Mouse (Mus musculus) C2C12 (cell line): ENCODE data around the gene Fgr. TPM values are rescaled to one million over a fixed set of nuclear protein-coding genes. Genes with fewer than 3 reads are reported as not detected.

Source experiments
- H3K27me3 ChIP-seq: one replicate; pipeline ENCODE4 v1.6.1; 2011; ENCODE audit not compliant: control insufficient read depth, insufficient read depth, insufficient read length
- H3K36me3 ChIP-seq: one replicate; pipeline ENCODE4 v1.6.1; 2011; ENCODE audit not compliant: control insufficient read depth, insufficient read depth
- H3K4me3 ChIP-seq: one replicate; pipeline ENCODE4 v1.5.1; 2011; ENCODE audit warnings: mild to moderate bottlenecking, control low read depth; ENCODE audit not compliant: poor library complexity, insufficient read depth, severe bottlenecking
- H3K79me2 ChIP-seq: one replicate; pipeline ENCODE4 v1.6.1; 2011; ENCODE audit not compliant: control insufficient read depth, insufficient read depth
- H3K79me3 ChIP-seq: one replicate; pipeline ENCODE4 v1.6.1; 2011; ENCODE audit warnings: low read depth, control low read depth
- H3ac ChIP-seq: one replicate; pipeline ENCODE3; 2011; ENCODE audit warnings: low read depth; ENCODE audit not compliant: control insufficient read depth, insufficient read length
- CEBPB ChIP-seq: IDR thresholded peaks from one replicate; pipeline ENCODE4 v1.6.1; 2011; ENCODE audit warnings: low read depth, mild to moderate bottlenecking, control low read depth, moderate library complexity
- CTCF ChIP-seq: IDR thresholded peaks from one replicate; pipeline ENCODE4 v1.5.1; 2011; ENCODE audit not compliant: control insufficient read depth, insufficient read depth, insufficient read length
- FOSL1 ChIP-seq: IDR thresholded peaks from one replicate; pipeline ENCODE4 v1.8.0; 2011; ENCODE audit warnings: mild to moderate bottlenecking, low read length; ENCODE audit not compliant: poor library complexity, insufficient read depth, severe bottlenecking
- MAX ChIP-seq: IDR thresholded peaks from one replicate; pipeline ENCODE4 v1.6.1; 2011; ENCODE audit warnings: mild to moderate bottlenecking, control low read depth
- MYOD1 ChIP-seq: IDR thresholded peaks from one replicate; pipeline ENCODE4 v1.6.1; 2011; ENCODE audit warnings: low read depth; ENCODE audit not compliant: control insufficient read depth, insufficient read length
- MYOG ChIP-seq: IDR thresholded peaks from one replicate; pipeline ENCODE4 v1.6.1; 2011; ENCODE audit not compliant: control insufficient read depth, insufficient read length; ENCODE audit errors: extremely low read depth
- USF1 ChIP-seq: IDR thresholded peaks from one replicate; pipeline ENCODE4 v1.6.1; 2011; ENCODE audit warnings: low read depth, mild to moderate bottlenecking, control low read depth, moderate library complexity
- polyA plus RNA-seq: library from polyadenylated mRNA; unstranded; fragments of >200 nt; fragmentation: generic; extraction: Trizol; gene quantifications from one replicate; pipeline ENCODE4 v1.2.1, GENCODE M21; 2012; ENCODE audit warnings: missing spikeins

Fgr gene
- polyA plus RNA-seq, 1 experiment: 0.01 TPM

- no peak for TF ChIP-seq MAX
- no peak for TF ChIP-seq MYOD1
- no peak for TF ChIP-seq FOSL1
- no peak for TF ChIP-seq CEBPB
- TF ChIP-seq CTCF: no peak
- TF ChIP-seq MYOG: no peak
- TF ChIP-seq USF1: no peak
- Histone ChIP-seq H3ac (no peak overlapping the region), H3K4me3 (no peak overlapping the region), H3K79me3 (peaks cover 73% of the 10 kb centered on the region), H3K27me3 (no peaks in the 10 kb centered on the region), H3K36me3 (peaks cover 17% of the 10 kb centered on the region), H3K79me2 (peaks cover 99% of the 10 kb centered on the region)
Measured at GRCm38 (mm10) chr4:133022954-133023635, 49.2 kb downstream of the Fgr start.

- TF ChIP-seq MAX (no peak), MYOD1 (no peak), MYOG (no peak), CEBPB (no peak), USF1 (no peak), CTCF (no peak), FOSL1 (no peak)
- Histone ChIP-seq H3K4me3 (no peak overlapping the region), H3ac (no peak overlapping the region)
Measured at GRCm38 (mm10) chr4:133023636-133024035, 49.7 kb downstream of the Fgr start.

DNA sequence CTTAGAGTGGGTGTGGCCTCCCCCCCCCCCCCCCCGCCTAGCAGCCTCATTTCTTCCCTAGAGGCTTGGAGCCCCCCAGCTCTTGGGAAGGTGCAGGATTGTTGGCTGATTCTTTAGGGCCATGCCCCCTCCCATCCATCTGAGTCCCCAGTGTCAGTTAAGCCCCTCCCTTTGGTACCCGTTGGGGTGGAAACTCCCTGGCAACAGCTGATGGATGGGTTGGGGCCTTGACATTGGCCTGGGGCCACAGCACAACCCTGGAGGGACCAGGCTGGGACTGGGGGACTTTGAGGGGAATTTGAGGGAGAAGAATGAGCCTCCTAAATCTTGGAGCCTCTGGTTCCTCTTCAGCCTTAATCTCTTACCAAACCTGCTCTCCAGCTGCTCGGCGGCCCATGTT is 50.5 kb downstream of the Fgr start:
- peaks cover 74% of the 10 kb centered on the region for H3K79me3 ChIP-seq
- H3K27me3 ChIP-seq: no peaks in the 10 kb centered on the region
- H3K4me3 ChIP-seq: no peak overlapping the region
- H3K79me2 ChIP-seq: peaks cover 99% of the 10 kb centered on the region
- peaks cover 17% of the 10 kb centered on the region for H3K36me3 ChIP-seq
- TF ChIP-seq FOSL1 (no peak), MYOG (no peak), CTCF (no peak), MAX (no peak), USF1 (no peak), CEBPB (no peak), MYOD1 (no peak)
- no peak overlapping the region for H3ac ChIP-seq

More at GRCm38 (mm10) chr4:133023636-133024035, 49.7 kb downstream of the Fgr start:
- Histone ChIP-seq H3K36me3 (peaks cover 17% of the 10 kb centered on the region), H3K79me2 (peaks cover 99% of the 10 kb centered on the region), H3K79me3 (peaks cover 71% of the 10 kb centered on the region), H3K27me3 (no peaks in the 10 kb centered on the region)

DNA sequence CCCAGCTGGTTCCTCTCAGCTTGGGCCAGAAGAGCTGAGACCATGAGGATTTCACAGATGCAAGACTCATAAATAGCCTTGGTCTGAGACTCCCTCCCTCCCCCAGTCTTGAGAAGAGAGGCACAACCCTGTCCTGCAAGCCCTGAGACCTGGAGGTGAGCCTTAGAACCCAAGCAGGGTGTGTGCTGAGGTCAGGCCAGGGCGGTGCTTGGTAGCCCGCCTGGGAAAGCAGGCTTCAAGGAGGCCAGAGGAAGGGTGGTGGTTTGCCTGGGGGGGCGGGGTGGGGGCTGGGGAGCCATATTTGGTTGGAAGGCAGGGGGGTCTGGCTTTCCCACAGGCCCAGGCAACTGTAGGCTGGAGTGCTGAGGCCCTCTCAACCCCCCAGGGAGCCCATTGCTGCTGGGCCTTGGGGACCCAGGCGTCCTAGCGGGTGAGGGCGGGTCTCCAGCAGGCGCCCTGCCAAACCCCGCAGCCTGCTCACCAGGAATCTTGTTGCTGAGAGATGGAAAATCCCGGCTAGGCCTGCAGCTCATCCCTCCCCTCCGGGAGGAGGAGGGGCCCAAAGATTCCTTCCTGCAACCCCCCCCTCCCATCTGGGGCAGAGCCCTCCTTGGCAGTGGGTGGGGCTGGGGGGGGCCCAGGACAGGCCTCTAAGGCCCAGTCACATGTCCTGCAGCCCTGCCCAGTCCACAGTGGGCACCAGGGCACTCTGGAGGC is 51.2 kb downstream of the Fgr start:
- Histone ChIP-seq H3K79me3 (peaks cover 73% of the 10 kb centered on the region), H3K4me3 (no peak overlapping the region), H3ac (no peak overlapping the region), H3K36me3 (peaks cover 17% of the 10 kb centered on the region), H3K79me2 (peaks cover 99% of the 10 kb centered on the region), H3K27me3 (no peaks in the 10 kb centered on the region)
- no peak for TF ChIP-seq MAX
- TF ChIP-seq MYOD1: no peak

DNA sequence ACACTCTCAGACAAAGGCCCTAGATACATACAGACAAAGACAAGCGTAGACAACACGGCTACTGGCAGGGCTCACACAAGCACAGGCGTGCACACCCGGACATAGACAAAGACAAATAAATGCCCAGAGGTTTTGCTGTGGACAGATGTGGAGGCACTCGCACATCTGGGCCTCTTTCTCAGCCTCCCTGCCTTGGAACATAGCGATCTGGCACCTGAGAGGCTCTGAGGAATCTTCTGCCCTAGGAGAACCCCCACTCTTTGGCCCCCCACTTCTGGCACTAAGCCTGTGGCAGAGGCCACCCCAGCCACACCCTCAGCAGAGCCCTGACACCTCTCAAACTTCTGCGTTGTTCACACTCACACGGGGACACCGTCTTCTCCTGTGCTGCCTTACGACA is 52.4 kb downstream of the Fgr start:
- Histone ChIP-seq H3K36me3 (peaks cover 24% of the 10 kb centered on the region), H3K79me3 (peaks cover 66% of the 10 kb centered on the region), H3K4me3 (no peak overlapping the region), H3K79me2 (peaks cover 98% of the 10 kb centered on the region), H3K27me3 (no peaks in the 10 kb centered on the region), H3ac (no peak overlapping the region)
- no peak for TF ChIP-seq MAX
- no peak for TF ChIP-seq MYOD1
- TF ChIP-seq USF1: no peak
- no peak for TF ChIP-seq FOSL1
- no peak for TF ChIP-seq MYOG
- TF ChIP-seq CEBPB: no peak
- no peak for TF ChIP-seq CTCF

DNA sequence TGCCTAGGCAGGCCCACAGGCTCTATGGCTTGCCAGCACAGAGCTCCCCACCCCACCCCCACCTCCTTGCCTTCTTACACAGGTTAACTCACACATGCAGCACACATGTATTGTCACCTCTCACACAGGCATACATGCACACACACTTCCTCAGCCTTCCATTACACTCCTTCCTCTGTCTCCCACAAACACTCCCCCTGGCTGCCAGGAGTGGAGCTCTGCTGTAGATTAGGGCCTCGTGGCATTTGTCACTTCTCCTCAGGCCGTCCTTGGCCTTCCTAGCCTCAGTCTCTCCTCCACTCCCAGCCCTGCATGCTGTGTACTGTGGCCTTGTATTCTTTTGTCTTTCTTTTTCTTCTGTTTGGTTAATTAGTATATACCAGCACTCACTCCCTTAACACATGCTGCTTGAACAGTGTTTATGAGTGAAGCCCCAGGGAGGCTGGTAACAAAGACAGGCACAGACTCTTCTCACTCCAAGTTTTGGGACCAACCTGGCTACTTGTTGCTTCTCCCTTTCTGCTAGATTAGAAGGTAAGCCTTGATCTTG is 53.0 kb downstream of the Fgr start:
- Histone ChIP-seq H3ac (no peak overlapping the region), H3K36me3 (peaks cover 25% of the 10 kb centered on the region)
- TF ChIP-seq MYOD1: no peak
- no peak for TF ChIP-seq CTCF
- no peak for TF ChIP-seq FOSL1
- no peak for TF ChIP-seq MAX
- TF ChIP-seq USF1: no peak
- no peak for TF ChIP-seq CEBPB

More for the DNA sequence above, 53.0 kb downstream of the Fgr start:
- Histone ChIP-seq H3K27me3 (no peaks in the 10 kb centered on the region), H3K79me2 (peaks cover 98% of the 10 kb centered on the region), H3K79me3 (peaks cover 61% of the 10 kb centered on the region), H3K4me3 (no peak overlapping the region)
